Mouse (Mus musculus) embryonic facial prominence, embryonic 11.5 days (tissue): Measurements from ENCODE around the gene Nfe2l1. TPM values are rescaled to one million over a fixed set of nuclear protein-coding genes. Genes with fewer than 3 reads are reported as not detected.

Experiments used
- ATAC-seq: fragments of 200-750 bp; cut with Nextera tagmentation; replicated peaks from 2 replicates; pipeline ENCODE4 v1.8.0; 2017; ENCODE audit warnings: low read depth; ENCODE audit not compliant: insufficient number of reproducible peaks, low FRiP score, low TSS enrichment
- DNase-seq: peaks from one replicate; pipeline ENCODE4 v3.0.0-alpha.2; 2015; ENCODE audit warnings: low spot score
- H3K27ac ChIP-seq: fragments of 300-500 bp; sonication (generic); replicated peaks from 2 replicates; pipeline ENCODE4 v1.5.1; 2014; ENCODE audit warnings: mild to moderate bottlenecking, low read depth, low read length, control low read depth
- H3K27me3 ChIP-seq: fragments of 300-500 bp; sonication (generic); 2 replicates; pipeline ENCODE4 v1.6.1; 2014; ENCODE audit warnings: mild to moderate bottlenecking, low read length, moderate library complexity, mixed read lengths; ENCODE audit not compliant: control insufficient read depth, insufficient read depth
- H3K36me3 ChIP-seq: fragments of 300-500 bp; sonication (generic); replicated peaks from 2 replicates; pipeline ENCODE4 v1.6.1; 2014; ENCODE audit warnings: low read depth, mild to moderate bottlenecking, low read length, moderate library complexity, mixed read lengths; ENCODE audit not compliant: control insufficient read depth, insufficient read depth
- H3K4me1 ChIP-seq: fragments of 300-500 bp; sonication (generic); 2 replicates; pipeline ENCODE4 v1.6.1; 2014; ENCODE audit warnings: low read length, mixed read lengths; ENCODE audit not compliant: control insufficient read depth, insufficient read depth
- H3K4me2 ChIP-seq: fragments of 300-500 bp; sonication (generic); 2 replicates; pipeline ENCODE4 v1.6.1; 2014; ENCODE audit warnings: low read depth, mild to moderate bottlenecking, control low read depth, low read length, moderate library complexity
- H3K4me3 ChIP-seq: fragments of 300-500 bp; sonication (generic); 2 replicates; pipeline ENCODE4 v1.5.1; 2014; ENCODE audit warnings: low read depth, low read length, control low read depth
- H3K9ac ChIP-seq: fragments of 300-500 bp; sonication (generic); replicated peaks from 2 replicates; pipeline ENCODE4 v1.6.1; 2014; ENCODE audit warnings: mild to moderate bottlenecking, control low read depth, low read length
- H3K9me3 ChIP-seq: fragments of 300-500 bp; sonication (generic); replicated peaks from 2 replicates; pipeline ENCODE4 v1.6.1; 2016; ENCODE audit warnings: mild to moderate bottlenecking, low read length, inconsistent platforms, mixed read lengths; ENCODE audit not compliant: control insufficient read depth
- WGBS: fragments of 180-500 bp; shearing (Covaris S2); extraction: QIAGEN DNeasy Blood & Tissue Kit; methylation state at CpG from one replicate; pipeline ENCODE4 v1.1.7; 2014; 5-methylcytosine and 5-hydroxymethylcytosine counted together
- polyA plus RNA-seq: library from polyadenylated mRNA; unstranded; fragments of >200 nt; fragmentation: Nextera tagmentation; extraction: Ambion mirVana; gene quantifications from 2 replicates; pipeline ENCODE4 v1.2.1, GENCODE M21; 2014

Nfe2l1 gene
- polyA plus RNA-seq, 1 experiment from 2014 or later = 32.5 TPM

GRCm38 (mm10) chr11:96840290-96840689 lies 10.5 kb upstream of the Nfe2l1 start:
- 44% methylated on average over 8 of the region's 8 CpGs for WGBS
- Histone ChIP-seq H3K9ac (no peak overlapping the region), H3K4me1 (no peaks in the 10 kb centered on the region), H3K27ac (no peak overlapping the region), H3K9me3 (no peaks in the 10 kb centered on the region), H3K27me3 (no peaks in the 10 kb centered on the region), H3K4me3 (no peak overlapping the region), H3K36me3 (no peaks in the 10 kb centered on the region), H3K4me2 (no peak overlapping the region)
- ATAC-seq (no peak), DNase-seq (no peak)

- 79% methylated on average over 3 of the region's 3 CpGs for WGBS
Measured at GRCm38 (mm10) chr11:96839877-96840276, 10.1 kb upstream of the Nfe2l1 start.

GRCm38 (mm10) chr11:96839428-96839827 lies 9.7 kb upstream of the Nfe2l1 start:
- WGBS = 74% methylated on average over 7 of the region's 7 CpGs
- Histone ChIP-seq H3K27ac (no peak overlapping the region), H3K9me3 (no peaks in the 10 kb centered on the region), H3K4me2 (no peak overlapping the region), H3K27me3 (no peaks in the 10 kb centered on the region), H3K4me1 (no peaks in the 10 kb centered on the region), H3K9ac (no peak overlapping the region), H3K4me3 (no peak overlapping the region), H3K36me3 (no peaks in the 10 kb centered on the region)
- no peak for DNase-seq
- no peak for ATAC-seq

More at GRCm38 (mm10) chr11:96839877-96840276, 10.1 kb upstream of the Nfe2l1 start:
- Histone ChIP-seq H3K9ac (no peak overlapping the region), H3K9me3 (no peaks in the 10 kb centered on the region), H3K27me3 (no peaks in the 10 kb centered on the region), H3K4me3 (no peak overlapping the region), H3K27ac (no peak overlapping the region), H3K4me1 (no peaks in the 10 kb centered on the region), H3K4me2 (no peak overlapping the region), H3K36me3 (no peaks in the 10 kb centered on the region)
- DNase-seq (no peak), ATAC-seq (no peak)

GRCm38 (mm10) chr11:96838341-96838740 lies 8.6 kb upstream of the Nfe2l1 start:
- Histone ChIP-seq H3K27me3 (no peaks in the 10 kb centered on the region), H3K4me1 (no peaks in the 10 kb centered on the region), H3K36me3 (no peaks in the 10 kb centered on the region), H3K4me3 (no peak overlapping the region), H3K4me2 (no peak overlapping the region), H3K27ac (no peak overlapping the region), H3K9me3 (no peaks in the 10 kb centered on the region), H3K9ac (no peak overlapping the region)
- 57% methylated on average over 4 of the region's 4 CpGs for WGBS
- no peak for ATAC-seq
- DNase-seq = no peak

- no peaks in the 10 kb centered on the region for H3K27me3 ChIP-seq
- no peak for ATAC-seq
Measured at GRCm38 (mm10) chr11:96837298-96837697, 7.5 kb upstream of the Nfe2l1 start.

GRCm38 (mm10) chr11:96834127-96834526 lies 4.4 kb upstream of the Nfe2l1 start:
- no peak overlapping the region for H3K27ac ChIP-seq
- WGBS = 100% methylated on average over 1 of the region's 1 CpGs
- H3K9me3 ChIP-seq = no peaks in the 10 kb centered on the region
- H3K4me1 ChIP-seq = no peaks in the 10 kb centered on the region
- no peak overlapping the region for H3K9ac ChIP-seq
- no peak for ATAC-seq
- H3K36me3 ChIP-seq = no peaks in the 10 kb centered on the region
- no peaks in the 10 kb centered on the region for H3K27me3 ChIP-seq
- DNase-seq = no peak
- no peak overlapping the region for H3K4me3 ChIP-seq
- no peak overlapping the region for H3K4me2 ChIP-seq

More at GRCm38 (mm10) chr11:96837298-96837697, 7.5 kb upstream of the Nfe2l1 start:
- WGBS = 30% methylated on average over 9 of the region's 9 CpGs
- Histone ChIP-seq H3K4me1 (no peaks in the 10 kb centered on the region), H3K9ac (no peak overlapping the region), H3K9me3 (no peaks in the 10 kb centered on the region), H3K36me3 (no peaks in the 10 kb centered on the region), H3K4me2 (no peak overlapping the region), H3K4me3 (no peak overlapping the region), H3K27ac (no peak overlapping the region)
- DNase-seq = no peak

GRCm38 (mm10) chr11:96832973-96833372 lies 3.2 kb upstream of the Nfe2l1 start:
- DNase-seq = no peak
- H3K4me3 ChIP-seq = no peak overlapping the region
- H3K36me3 ChIP-seq = no peaks in the 10 kb centered on the region
- no peak for ATAC-seq
- H3K9me3 ChIP-seq = no peaks in the 10 kb centered on the region
- H3K4me1 ChIP-seq = no peaks in the 10 kb centered on the region; the same call in 1 of the 2 replicates
- H3K27ac ChIP-seq = no peak overlapping the region
- H3K27me3 ChIP-seq = no peaks in the 10 kb centered on the region
- no peak overlapping the region for H3K4me2 ChIP-seq
- H3K9ac ChIP-seq = no peak overlapping the region
- WGBS = 64% methylated on average over 2 of the region's 2 CpGs

- DNase-seq (no peak), ATAC-seq (no peak)
- 81% methylated on average over 3 of the region's 3 CpGs for WGBS
- Histone ChIP-seq H3K27me3 (no peaks in the 10 kb centered on the region), H3K4me1 (no peaks in the 10 kb centered on the region; the same call in 1 of the 2 replicates), H3K4me3 (no peak overlapping the region), H3K9ac (no peak overlapping the region), H3K27ac (no peak overlapping the region), H3K9me3 (no peaks in the 10 kb centered on the region), H3K4me2 (no peak overlapping the region), H3K36me3 (peaks cover 2% of the 10 kb centered on the region; the same call in 1 of the 2 replicates)
Measured at GRCm38 (mm10) chr11:96832541-96832940, 2.8 kb upstream of the Nfe2l1 start.
